Mouse (Mus musculus) erythroblast, embryonic 14.5 days (primary cell): ENCODE data around the gene Utp6. TPM values are rescaled to one million over a fixed set of nuclear protein-coding genes. Genes with fewer than 3 reads are reported as not detected.
A peak's percentile ranks its signal among the peaks of the same experiment; 100 is the strongest.

ENCODE experiments used
- H3K27me3 ChIP-seq: 2 replicates; pipeline ENCODE4 v1.6.1; 2012; ENCODE audit warnings: inconsistent platforms; ENCODE audit not compliant: control insufficient read depth
- H3K36me3 ChIP-seq: 2 replicates; pipeline ENCODE4 v1.6.1; 2012; ENCODE audit warnings: mild to moderate bottlenecking, inconsistent platforms; ENCODE audit not compliant: control insufficient read depth
- H3K4me1 ChIP-seq: 2 replicates; pipeline ENCODE4 v1.6.1; 2012; ENCODE audit warnings: inconsistent platforms; ENCODE audit not compliant: control insufficient read depth
- H3K4me3 ChIP-seq: replicated peaks from 2 replicates; pipeline ENCODE3; 2012; ENCODE audit warnings: moderate library complexity, mild to moderate bottlenecking, inconsistent platforms
- H3K9me3 ChIP-seq: 2 replicates; pipeline ENCODE4 v1.6.1; 2012; ENCODE audit warnings: low read length, inconsistent platforms, mixed read lengths; ENCODE audit not compliant: control insufficient read depth
- GATA1 ChIP-seq: IDR thresholded peaks from 2 replicates; pipeline ENCODE4 v1.6.1; 2012; ENCODE audit warnings: low read length, inconsistent platforms, mixed read lengths
- TAL1 ChIP-seq: IDR thresholded peaks from 3 replicates; pipeline ENCODE4 v1.6.1; 2012; ENCODE audit warnings: low read length, inconsistent platforms, mixed read lengths
- polyA plus RNA-seq: library from polyadenylated mRNA; stranded (reverse); fragments of >175 nt; gene quantifications from 2 replicates; pipeline ENCODE4 v1.2.3, GENCODE M21; 2012

Gene Utp6
- 0.19 and 0.37 TPM in 2 replicates for polyA plus RNA-seq

DNA sequence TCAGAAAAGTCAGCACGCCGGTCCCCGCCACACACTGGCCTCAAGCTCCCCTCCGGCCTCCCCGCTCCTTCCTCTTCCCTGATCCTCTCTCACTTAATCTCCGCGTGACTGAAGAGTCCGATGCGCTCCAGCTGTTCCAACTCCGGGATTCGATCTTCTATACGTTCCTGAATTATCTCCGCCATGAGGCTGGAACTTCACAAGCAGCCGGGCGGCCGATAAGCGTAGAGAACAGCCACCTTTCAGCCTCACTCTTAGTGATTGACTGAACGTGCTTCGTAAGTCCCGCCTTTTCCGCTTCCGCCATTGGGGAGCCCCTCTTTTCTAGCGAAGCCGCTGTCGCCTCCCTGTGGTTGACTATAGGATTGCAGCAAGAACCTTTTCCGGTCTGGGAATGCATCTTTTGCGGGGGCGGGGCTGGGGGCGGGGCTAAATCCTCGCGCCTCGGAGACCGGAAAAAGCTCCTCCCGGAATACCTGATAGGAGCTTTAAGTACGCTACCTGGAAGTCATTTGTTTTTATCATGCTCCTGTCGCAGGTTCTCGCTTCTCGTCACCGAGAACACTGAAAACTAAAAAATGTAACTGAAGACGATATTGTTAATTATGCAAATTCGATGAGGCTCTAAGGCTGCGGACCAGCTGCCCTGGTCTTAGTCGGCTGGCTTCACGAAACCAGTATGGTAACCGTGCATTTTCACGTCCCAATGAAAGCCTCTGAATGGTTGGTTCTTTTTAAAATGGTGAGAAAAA lies at the start of gene Utp6:
Utp6 (minus strand) TSS at position 266 of the 752 bp plus-strand sequence.
- peaks cover 26% of the 10 kb centered on the region for H3K4me1 ChIP-seq
- no peaks in the 10 kb centered on the region for H3K9me3 ChIP-seq
- peaks cover 30% of the 10 kb centered on the region for H3K36me3 ChIP-seq
- H3K4me3 ChIP-seq = peak within 1 kb of the TSS; percentile 86
- peak; percentile 84 for TF ChIP-seq GATA1
- peak; percentile 58; the same call in 2 of the 3 replicates for TF ChIP-seq TAL1
- peaks cover 15% of the 10 kb centered on the region for H3K27me3 ChIP-seq

GRCm38 (mm10) chr11:79994271-79994988 lies 32.2 kb upstream of the Utp6 start:
- Histone ChIP-seq H3K9me3 (no peaks in the 10 kb centered on the region), H3K27me3 (no peaks in the 10 kb centered on the region)

GRCm38 (mm10) chr11:79993356-79994270 lies 31.4 kb upstream of the Utp6 start:
- Histone ChIP-seq H3K36me3 (peaks cover 32% of the 10 kb centered on the region), H3K27me3 (no peaks in the 10 kb centered on the region)
- TF ChIP-seq GATA1 (no peak), TAL1 (no peak)

More at GRCm38 (mm10) chr11:79994271-79994988, 32.2 kb upstream of the Utp6 start:
- Histone ChIP-seq H3K4me3 (peak overlapping the region; percentile 88), H3K4me1 (peaks cover 23% of the 10 kb centered on the region), H3K36me3 (peaks cover 40% of the 10 kb centered on the region)
- TF ChIP-seq GATA1 (no peak), TAL1 (no peak)

DNA sequence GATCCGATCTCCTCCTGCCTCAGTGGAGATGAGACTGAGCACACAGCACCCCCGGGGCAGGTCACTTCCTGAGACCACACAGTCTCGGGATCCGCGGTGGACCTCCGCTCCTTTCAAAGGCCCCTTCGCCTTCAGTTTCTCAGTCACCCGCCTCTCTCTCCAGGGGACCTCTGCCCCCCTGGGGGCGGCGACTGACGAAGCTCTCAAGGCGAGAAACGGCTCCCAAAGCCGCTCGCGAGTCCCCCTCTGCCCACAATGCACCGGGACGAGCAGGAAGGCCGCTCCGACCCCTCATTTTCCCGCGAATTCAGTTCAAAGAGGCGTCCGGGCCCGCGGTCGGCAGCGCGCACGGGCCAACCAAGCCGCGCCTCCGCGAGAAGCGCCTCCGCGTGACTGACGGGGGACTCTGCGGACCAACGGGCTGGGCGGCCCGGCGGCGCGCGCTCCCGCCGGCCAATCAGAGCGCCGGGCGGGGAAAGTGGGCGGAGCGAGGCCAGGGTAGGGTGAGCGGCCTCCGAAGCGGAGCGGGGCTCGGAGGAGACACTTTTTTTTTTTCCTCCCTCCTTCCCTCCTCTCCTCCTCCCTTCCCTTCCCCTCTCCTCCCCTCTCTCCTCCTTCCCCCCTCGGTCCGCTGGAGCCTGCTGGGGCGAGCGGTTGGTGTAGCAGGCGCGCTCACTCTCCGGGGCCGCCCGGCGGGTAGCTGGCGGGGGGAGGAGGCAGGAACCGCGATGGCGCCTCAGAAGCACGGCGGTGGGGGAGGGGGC lies 30.6 kb upstream of the Utp6 start, which contains the start of gene Suz12:
Suz12 (plus strand) TSS at position 515 of the 764 bp plus-strand sequence.
- TF ChIP-seq GATA1 (no peak), TAL1 (no peak)
- Histone ChIP-seq H3K9me3 (no peaks in the 10 kb centered on the region), H3K36me3 (peaks cover 25% of the 10 kb centered on the region), H3K4me1 (peaks cover 23% of the 10 kb centered on the region), H3K4me3 (peak within 1 kb of the TSS; percentile 88), H3K27me3 (no peaks in the 10 kb centered on the region)

More at GRCm38 (mm10) chr11:79993356-79994270, 31.4 kb upstream of the Utp6 start:
- Histone ChIP-seq H3K4me3 (peak overlapping the region; percentile 88), H3K9me3 (no peaks in the 10 kb centered on the region), H3K4me1 (peaks cover 23% of the 10 kb centered on the region)

- Histone ChIP-seq H3K27me3 (no peaks in the 10 kb centered on the region), H3K4me1 (peaks cover 23% of the 10 kb centered on the region), H3K4me3 (peak overlapping the region; percentile 88), H3K9me3 (no peaks in the 10 kb centered on the region), H3K36me3 (peaks cover 19% of the 10 kb centered on the region)
- no peak for TF ChIP-seq GATA1
- TF ChIP-seq TAL1 = no peak
These were observed 29.9 kb upstream of the Utp6 start for GRCm38 (mm10) chr11:79992035-79992591.

DNA sequence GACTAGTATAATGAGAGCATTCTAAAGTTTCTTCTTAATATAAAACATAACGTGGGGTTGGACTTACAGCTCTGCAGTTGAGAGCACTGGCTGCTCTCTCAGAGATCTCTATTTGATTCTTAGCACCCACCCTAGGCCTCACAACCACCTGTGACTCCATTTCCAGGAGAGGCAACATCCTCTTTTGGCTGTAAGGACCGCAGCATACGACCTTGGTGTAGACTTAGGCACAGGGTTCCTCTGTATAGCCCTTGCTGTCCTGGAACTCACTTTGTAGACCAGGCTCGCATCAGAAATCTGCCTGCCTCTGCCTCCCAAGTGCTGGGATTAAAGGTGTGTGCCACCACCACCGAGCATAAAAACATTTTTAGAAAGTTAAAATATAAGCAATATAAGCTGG lies 29.4 kb upstream of the Utp6 start:
- Histone ChIP-seq H3K9me3 (no peaks in the 10 kb centered on the region), H3K4me1 (peaks cover 23% of the 10 kb centered on the region), H3K27me3 (no peaks in the 10 kb centered on the region), H3K4me3 (peak overlapping the region; percentile 88), H3K36me3 (peaks cover 14% of the 10 kb centered on the region)
- no peak for TF ChIP-seq TAL1
- no peak for TF ChIP-seq GATA1

- H3K9me3 ChIP-seq = no peaks in the 10 kb centered on the region
- H3K4me1 ChIP-seq = peaks cover 20% of the 10 kb centered on the region
- TF ChIP-seq TAL1 (no peak), GATA1 (no peak)
- no peaks in the 10 kb centered on the region for H3K27me3 ChIP-seq
- H3K36me3 ChIP-seq = peaks cover under 1% of the 10 kb centered on the region
- no peak overlapping the region for H3K4me3 ChIP-seq
These were observed 27.9 kb upstream of the Utp6 start for GRCm38 (mm10) chr11:79990120-79990519.

- no peaks in the 10 kb centered on the region for H3K36me3 ChIP-seq
- H3K4me1 ChIP-seq = peaks cover 19% of the 10 kb centered on the region
- H3K9me3 ChIP-seq = no peaks in the 10 kb centered on the region
- TF ChIP-seq TAL1 (no peak), GATA1 (no peak)
- H3K4me3 ChIP-seq = no peak overlapping the region
- H3K27me3 ChIP-seq = no peaks in the 10 kb centered on the region
These were observed 25.7 kb upstream of the Utp6 start for GRCm38 (mm10) chr11:79987896-79988295.
